Mouse (Mus musculus) heart, postnatal 0 days (tissue): Measurements from ENCODE around the gene Plcb3.

Source experiments
- CTCF ChIP-seq: IDR thresholded peaks from 2 replicates; pipeline ENCODE4 v1.5.1; 2016; ENCODE audit warnings: antibody characterized with exemption, control low read depth, low read depth
- EP300 ChIP-seq: IDR thresholded peaks from 2 replicates; pipeline ENCODE4 v1.6.1; 2016; ENCODE audit warnings: antibody characterized with exemption, low read depth

- no peak for TF ChIP-seq CTCF
- no peak for TF ChIP-seq EP300
These were observed 41.5 kb upstream of the Plcb3 start for GRCm38 (mm10) chr19:7017541-7018457.
